In the genomic region with DNA sequence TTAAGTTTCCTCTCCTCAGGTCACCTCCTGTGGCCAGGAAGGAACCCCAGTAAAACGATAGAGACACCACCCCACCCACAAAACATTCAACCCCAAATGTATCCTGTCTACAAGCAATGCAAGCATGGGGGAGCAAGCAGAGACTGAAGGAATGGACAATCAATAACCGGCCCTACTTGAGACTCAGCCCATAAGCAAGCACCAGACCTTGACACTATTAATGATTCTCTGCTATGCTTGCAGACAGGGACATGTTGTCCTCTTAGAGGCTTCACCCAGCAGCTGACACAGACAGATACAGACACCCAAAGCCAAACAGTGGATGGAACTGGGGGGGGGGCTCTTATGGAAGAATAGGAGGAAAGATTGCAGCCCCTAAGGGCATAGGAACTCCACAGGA, we compare ENCODE assay signal across 32 mouse cellular contexts. TPM values are rescaled to one million over a fixed set of nuclear protein-coding genes. Genes with fewer than 3 reads are reported as not detected.
"Had no signal": no experiment of that assay in that cellular context is flagged by ENCODE, and none has a peak within 500 bp of the region (broad histone marks: within the 10 kb centered on the region; RNA-seq: fewer than 3 reads in every experiment).

No protein-coding gene starts in this region.

- DNase-seq: gastrocnemius, adult 2 months; gastrocnemius, postnatal 10 days; gastrocnemius, postnatal 25 days; heart, adult 2 months; heart, postnatal 10 days; heart, postnatal 4 days; kidney, adult 18-20 months; liver; liver, embryonic 13.5 days; liver, postnatal 0 days had no signal

- H3K9ac ChIP-seq: heart, embryonic 12.5 days; hindbrain, embryonic 12.5 days; hindbrain, embryonic 14.5 days; intestine, embryonic 15.5 days; limb, embryonic 12.5 days; liver, embryonic 13.5 days; liver, embryonic 15.5 days; liver, postnatal 0 days had no signal

- H3K27ac ChIP-seq: gastrocnemius, adult 2 months; heart, adult 2 months; heart, embryonic 10.5 days; hindbrain, embryonic 10.5 days; hindbrain, embryonic 12.5 days; hindbrain, embryonic 14.5 days; intestine, embryonic 15.5 days; layer of hippocampus, adult 2 months; left cerebral cortex, adult 2 months; limb, embryonic 10.5 days; limb, embryonic 12.5 days; liver, embryonic 13.5 days; liver, embryonic 15.5 days had no signal

- H3K4me3 ChIP-seq: gastrocnemius, adult 2 months; heart, adult 2 months; heart, embryonic 10.5 days; heart, embryonic 12.5 days; hindbrain, embryonic 10.5 days; hindbrain, embryonic 12.5 days; intestine, embryonic 15.5 days; layer of hippocampus, adult 2 months; left cerebral cortex, adult 2 months; limb, embryonic 10.5 days; limb, embryonic 12.5 days; liver, embryonic 13.5 days; liver, embryonic 15.5 days had no signal

- H3K4me2 ChIP-seq: heart, embryonic 12.5 days; hindbrain, embryonic 12.5 days; hindbrain, embryonic 14.5 days; intestine, embryonic 15.5 days; limb, embryonic 12.5 days; liver, embryonic 11.5 days; liver, embryonic 13.5 days; liver, embryonic 15.5 days had no signal

- H3K27me3 ChIP-seq: heart, embryonic 12.5 days; hindbrain, embryonic 12.5 days; intestine, embryonic 15.5 days; limb, embryonic 12.5 days; liver, embryonic 13.5 days; liver, embryonic 15.5 days had no signal

- H3K4me1 ChIP-seq: heart, embryonic 10.5 days; heart, embryonic 12.5 days; hindbrain, embryonic 10.5 days; hindbrain, embryonic 12.5 days; intestine, embryonic 15.5 days; limb, embryonic 10.5 days; limb, embryonic 12.5 days; liver, embryonic 13.5 days; liver, embryonic 15.5 days had no signal

- H3K36me3 ChIP-seq: heart, embryonic 10.5 days; heart, embryonic 12.5 days; hindbrain, embryonic 10.5 days; hindbrain, embryonic 12.5 days; intestine, embryonic 15.5 days; limb, embryonic 10.5 days; limb, embryonic 12.5 days; liver, embryonic 13.5 days; liver, embryonic 15.5 days had no signal

- H3K9me3 ChIP-seq: heart, embryonic 10.5 days; hindbrain, embryonic 10.5 days; hindbrain, embryonic 12.5 days; intestine, embryonic 15.5 days; limb, embryonic 10.5 days; limb, embryonic 12.5 days; liver, embryonic 13.5 days; liver, embryonic 15.5 days had no signal

- ATAC-seq: hindbrain, embryonic 16.5 days; inflammation-experienced regulatory T-cells, adult 6 months; intestine, embryonic 15.5 days; intestine, postnatal 0 days; liver, postnatal 0 days had no signal

RNA-seq across cellular contexts. Expression of a gene that starts 5.1 kb away (rescaled TPM):
- total RNA-seq: gastrocnemius, adult 2 months; gastrocnemius, postnatal 25 days; gastrocnemius, postnatal 4 days; granulocyte monocyte progenitor cell, adult 5-6 weeks; heart, adult 2 months; heart, postnatal 10 days; heart, postnatal 25 days; heart, postnatal 4 days had no signal
- polyA plus RNA-seq: heart, adult 2 months; heart, embryonic 10.5 days; heart, embryonic 12.5 days; heart, embryonic 14.5 days; heart, embryonic 16.5 days; hindbrain, embryonic 10.5 days; hindbrain, embryonic 12.5 days; hindbrain, embryonic 14.5 days; inflammation-experienced regulatory T-cells, adult 6 months; kidney, embryonic 14.5 days; limb, embryonic 10.5 days; limb, embryonic 12.5 days; limb, embryonic 14.5 days; liver, embryonic 11.5 days; liver, embryonic 13.5 days; liver, embryonic 15.5 days; liver, postnatal 0 days had no signal

RNA-seq across cellular contexts. Expression of a gene that starts 5.1 kb away (rescaled TPM):
- total RNA-seq: gastrocnemius, adult 2 months; gastrocnemius, postnatal 4 days; granulocyte monocyte progenitor cell, adult 5-6 weeks; heart, postnatal 25 days; heart, postnatal 4 days had no signal
- polyA plus RNA-seq: heart, embryonic 10.5 days; heart, embryonic 12.5 days; heart, embryonic 14.5 days; heart, embryonic 16.5 days; hindbrain, embryonic 10.5 days; hindbrain, embryonic 12.5 days; hindbrain, embryonic 14.5 days; hindbrain, embryonic 16.5 days; inflammation-experienced regulatory T-cells, adult 6 months; intestine, embryonic 15.5 days; intestine, postnatal 0 days; kidney, embryonic 14.5 days; limb, embryonic 10.5 days; limb, embryonic 12.5 days; liver, embryonic 11.5 days; liver, embryonic 13.5 days; liver, embryonic 15.5 days; liver, postnatal 0 days had no signal

RNA-seq across cellular contexts. Expression of a gene that starts 6.0 kb away (rescaled TPM):
- total RNA-seq: gastrocnemius, adult 2 months; gastrocnemius, postnatal 10 days; gastrocnemius, postnatal 25 days; gastrocnemius, postnatal 4 days; granulocyte monocyte progenitor cell, adult 5-6 weeks; heart, adult 2 months; heart, postnatal 10 days; heart, postnatal 25 days; heart, postnatal 4 days had no signal
- polyA plus RNA-seq: heart, adult 2 months; heart, embryonic 10.5 days; heart, embryonic 12.5 days; heart, embryonic 14.5 days; hindbrain, embryonic 10.5 days; hindbrain, embryonic 12.5 days; inflammation-experienced regulatory T-cells, adult 6 months; limb, embryonic 10.5 days; limb, embryonic 12.5 days; liver, embryonic 11.5 days; liver, embryonic 13.5 days; liver, postnatal 0 days had no signal

RNA-seq across cellular contexts. Expression of a gene that starts 43.1 kb away (rescaled TPM):
- total RNA-seq: gastrocnemius, adult 2 months; granulocyte monocyte progenitor cell, adult 5-6 weeks; heart, postnatal 10 days; heart, postnatal 25 days; heart, postnatal 4 days had no signal
- polyA plus RNA-seq: heart, adult 2 months; heart, embryonic 10.5 days; heart, embryonic 12.5 days; heart, embryonic 14.5 days; heart, embryonic 16.5 days; hindbrain, embryonic 10.5 days; hindbrain, embryonic 12.5 days; hindbrain, embryonic 14.5 days; hindbrain, embryonic 16.5 days; limb, embryonic 10.5 days; limb, embryonic 12.5 days; limb, embryonic 14.5 days; liver, embryonic 11.5 days; liver, embryonic 13.5 days; liver, embryonic 15.5 days had no signal
